Mouse (Mus musculus): ENCODE measurements at regions not wholly inside any gene's neighbourhood (a gene's known extent, or its start where the extent isn't known, plus 50 kb on each side); places are given as distances from the start of the nearest gene placed in this dataset.

GRCm38 (mm10) chr5:14404344-14404743 lies 110.4 kb upstream of the Pclo start:
- Histone ChIP-seq H3K27ac (ENCODE audit: insufficient read depth, low read length) (no peak overlapping the region), H3K27me3 (ENCODE audit: control insufficient read depth, insufficient read depth, low read length) (no peaks in the 10 kb centered on the region), H3K4me3 (replicated peaks; ENCODE audit: insufficient read depth, low read depth, low read length) (no peak overlapping the region), H3K4me1 (ENCODE audit: control insufficient read depth, insufficient read depth, low read length) (no peaks in the 10 kb centered on the region)
- TF ChIP-seq CTCF (IDR thresholded peaks at IDR 0.05; ENCODE audit: borderline replicate concordance, insufficient read depth, low read depth, low read length): no peak
- TF ChIP-seq POLR2A (IDR thresholded peaks at IDR 0.05; ENCODE audit: borderline replicate concordance, insufficient read depth, low read length): no peak
- DNase-seq: no peak
- 66% methylated on average over 2 of the region's 2 CpGs for WGBS

- no peak for DNase-seq
- WGBS: 15% methylated on average over 1 of the region's 1 CpGs
- no peak for TF ChIP-seq CTCF (IDR thresholded peaks at IDR 0.05; ENCODE audit: borderline replicate concordance, insufficient read depth, low read depth, low read length)
- no peak for TF ChIP-seq POLR2A (IDR thresholded peaks at IDR 0.05; ENCODE audit: borderline replicate concordance, insufficient read depth, low read length)
Measured at GRCm38 (mm10) chr5:14415234-14415862, 99.4 kb upstream of the Pclo start.

GRCm38 (mm10) chr5:14453082-14453481 lies 61.6 kb upstream of the Pclo start:
- no peak for DNase-seq
- WGBS: 61% methylated on average over 5 of the region's 5 CpGs
- TF ChIP-seq POLR2A (IDR thresholded peaks at IDR 0.05; ENCODE audit: borderline replicate concordance, insufficient read depth, low read length) (no peak), CTCF (IDR thresholded peaks at IDR 0.05; ENCODE audit: borderline replicate concordance, insufficient read depth, low read depth, low read length) (no peak)

More at GRCm38 (mm10) chr5:14415234-14415862, 99.4 kb upstream of the Pclo start:
- no peaks in the 10 kb centered on the region for H3K27me3 ChIP-seq (ENCODE audit: control insufficient read depth, insufficient read depth, low read length)
- H3K27ac ChIP-seq (ENCODE audit: insufficient read depth, low read length): no peak overlapping the region
- no peak overlapping the region for H3K4me3 ChIP-seq (replicated peaks; ENCODE audit: insufficient read depth, low read depth, low read length)
- H3K4me1 ChIP-seq (ENCODE audit: control insufficient read depth, insufficient read depth, low read length): no peaks in the 10 kb centered on the region

More at GRCm38 (mm10) chr5:14453082-14453481, 61.6 kb upstream of the Pclo start:
- no peak overlapping the region for H3K27ac ChIP-seq (ENCODE audit: insufficient read depth, low read length)
- H3K27me3 ChIP-seq (ENCODE audit: control insufficient read depth, insufficient read depth, low read length): no peaks in the 10 kb centered on the region
- no peaks in the 10 kb centered on the region for H3K4me1 ChIP-seq (ENCODE audit: control insufficient read depth, insufficient read depth, low read length)
- no peak overlapping the region for H3K4me3 ChIP-seq (replicated peaks; ENCODE audit: insufficient read depth, low read depth, low read length)
